Mouse (Mus musculus): ENCODE data around the gene Spata45. TPM values are rescaled to one million over a fixed set of nuclear protein-coding genes. Genes with fewer than 3 reads are reported as not detected.
"Not testable (repeated sequence)": the region's sequence is repeated elsewhere in the genome, so short reads cannot be mapped to it uniquely, and the experiment has no call there.

Spata45 gene
- polyA plus RNA-seq, 1 experiment from 2014 or later = not detected

GRCm38 (mm10) chr1:191023140-191023539 lies 13.3 kb upstream of the Spata45 start:
- Histone ChIP-seq H3K9me3 (no peaks in the 10 kb centered on the region), H3K27me3 (replicated peaks) (no peaks in the 10 kb centered on the region), H3K9ac (no peak overlapping the region), H3K36me3 (0 out of 2 replicates have a peak, but pooled peaks cover 4% of the 10 kb centered on the region), H3K4me1 (peaks cover 17% of the 10 kb centered on the region), H3K4me2 (no peak overlapping the region), H3K27ac (no peak overlapping the region), H3K4me3 (replicated peaks) (no peak overlapping the region)
- ATAC-seq (ENCODE audit: insufficient read depth, low FRiP score, low read depth) = no peak
- WGBS = 72% methylated on average over 2 of the region's 2 CpGs

- ATAC-seq (ENCODE audit: insufficient read depth, low FRiP score, low read depth); H3K36me3 ChIP-seq; H3K9ac ChIP-seq; H3K27ac ChIP-seq; H3K27me3 ChIP-seq (replicated peaks); H3K4me2 ChIP-seq; H3K4me3 ChIP-seq (replicated peaks); H3K9me3 ChIP-seq: not testable (repeated sequence)
- peaks cover 17% of the 10 kb centered on the region for H3K4me1 ChIP-seq
- 90% methylated on average over 6 of the region's 6 CpGs for WGBS
Measured at GRCm38 (mm10) chr1:191023806-191024205, 12.6 kb upstream of the Spata45 start.

- 3% methylated on average over 62 of the region's 69 CpGs for WGBS
- ATAC-seq (ENCODE audit: insufficient read depth, low FRiP score, low read depth) = peak; percentile 12; the same call in 1 of the 2 replicates
Measured at GRCm38 (mm10) chr1:191025016-191026012, 11.1 kb upstream of the Spata45 start.

DNA sequence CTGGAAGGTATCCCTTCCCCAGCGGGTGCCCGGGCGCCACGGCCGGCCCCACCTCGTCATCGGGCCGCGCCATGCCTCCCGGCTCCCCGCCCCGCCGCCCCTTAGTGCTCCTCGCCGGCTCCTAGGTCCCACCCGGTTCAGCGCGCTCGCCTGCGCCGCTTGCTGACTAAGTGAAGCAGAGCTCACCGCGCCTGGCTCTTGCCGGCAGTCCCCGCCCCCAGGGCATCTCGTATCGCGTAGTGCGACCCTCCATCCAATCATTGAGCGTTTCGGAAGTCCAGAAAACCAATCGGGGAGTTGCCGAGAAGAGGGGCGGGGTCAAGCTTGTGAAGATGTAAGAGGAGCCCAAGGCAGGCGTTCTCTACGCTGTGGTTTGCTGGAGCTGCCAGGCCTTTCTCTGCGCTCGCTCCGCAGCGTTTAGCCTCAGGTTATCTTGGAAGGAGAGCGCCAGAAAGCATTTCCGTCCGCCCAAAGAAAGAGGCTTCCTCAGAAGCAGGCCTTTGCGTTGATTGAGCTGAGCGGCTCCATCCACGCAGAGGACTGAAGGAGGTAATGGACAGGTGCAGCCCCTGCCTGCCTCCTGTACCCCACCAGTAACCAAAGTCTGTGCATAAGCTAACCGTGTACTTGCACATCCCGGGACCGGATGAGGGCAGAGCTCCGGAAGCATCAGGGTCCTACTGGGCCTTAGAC lies 10.3 kb upstream of the Spata45 start, which contains the start of gene Flvcr1:
Gene Flvcr1 (minus strand): TSS at position 138 of the 693 bp plus-strand sequence.
- peak within 1 kb of the TSS; percentile 83 for H3K9ac ChIP-seq
- peaks cover 17% of the 10 kb centered on the region for H3K4me1 ChIP-seq
- H3K9me3 ChIP-seq = no peaks in the 10 kb centered on the region
- peak within 1 kb of the TSS; percentile 93 for H3K4me2 ChIP-seq
- 0 out of 2 replicates have a peak, but pooled peaks cover 4% of the 10 kb centered on the region for H3K36me3 ChIP-seq
- peak; percentile 100 for ATAC-seq (ENCODE audit: insufficient read depth, low FRiP score, low read depth)
- H3K27me3 ChIP-seq (replicated peaks) = no peaks in the 10 kb centered on the region
- peak within 1 kb of the TSS; percentile 87 for H3K27ac ChIP-seq
- under 1% methylated on average over 50 of the region's 50 CpGs for WGBS
- H3K4me3 ChIP-seq (replicated peaks) = peak within 1 kb of the TSS; percentile 75

More at GRCm38 (mm10) chr1:191025016-191026012, 11.1 kb upstream of the Spata45 start:
- peak overlapping the region; percentile 72 for H3K27ac ChIP-seq
- no peaks in the 10 kb centered on the region for H3K27me3 ChIP-seq (replicated peaks)
- peak overlapping the region; percentile 93 for H3K4me2 ChIP-seq
- peak overlapping the region; percentile 83 for H3K9ac ChIP-seq
- peak overlapping the region; percentile 75 for H3K4me3 ChIP-seq (replicated peaks)
- H3K4me1 ChIP-seq = peaks cover 17% of the 10 kb centered on the region
- H3K36me3 ChIP-seq = 0 out of 2 replicates have a peak, but pooled peaks cover 4% of the 10 kb centered on the region
- no peaks in the 10 kb centered on the region for H3K9me3 ChIP-seq

DNA sequence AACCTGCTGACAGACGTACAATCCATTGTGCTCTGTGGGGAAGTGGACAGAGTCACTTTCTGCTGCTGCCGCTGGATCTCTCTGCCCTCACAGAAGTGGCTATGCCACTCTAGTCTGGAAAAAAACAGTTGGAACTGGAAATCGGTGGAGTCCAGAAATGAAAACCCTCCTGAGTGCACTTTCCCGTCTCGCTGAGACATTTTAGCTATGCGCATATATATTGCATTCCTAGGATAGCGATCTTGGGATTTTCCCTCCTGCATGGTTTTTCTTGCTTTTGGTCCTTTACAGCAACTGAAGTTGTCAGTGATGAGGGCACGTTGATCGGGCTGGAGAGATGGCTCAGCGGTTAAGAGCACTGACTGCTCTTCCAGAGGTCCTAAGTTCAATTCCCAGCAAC lies 6.3 kb upstream of the Spata45 start:
- Histone ChIP-seq H3K4me1 (peaks cover 12% of the 10 kb centered on the region), H3K4me3 (replicated peaks) (no peak overlapping the region), H3K36me3 (no peaks in the 10 kb centered on the region), H3K27me3 (replicated peaks) (no peaks in the 10 kb centered on the region), H3K4me2 (no peak overlapping the region), H3K27ac (no peak overlapping the region), H3K9me3 (no peaks in the 10 kb centered on the region), H3K9ac (no peak overlapping the region)
- no peak for ATAC-seq (ENCODE audit: insufficient read depth, low FRiP score, low read depth)
- WGBS = 68% methylated on average over 10 of the region's 10 CpGs

DNA sequence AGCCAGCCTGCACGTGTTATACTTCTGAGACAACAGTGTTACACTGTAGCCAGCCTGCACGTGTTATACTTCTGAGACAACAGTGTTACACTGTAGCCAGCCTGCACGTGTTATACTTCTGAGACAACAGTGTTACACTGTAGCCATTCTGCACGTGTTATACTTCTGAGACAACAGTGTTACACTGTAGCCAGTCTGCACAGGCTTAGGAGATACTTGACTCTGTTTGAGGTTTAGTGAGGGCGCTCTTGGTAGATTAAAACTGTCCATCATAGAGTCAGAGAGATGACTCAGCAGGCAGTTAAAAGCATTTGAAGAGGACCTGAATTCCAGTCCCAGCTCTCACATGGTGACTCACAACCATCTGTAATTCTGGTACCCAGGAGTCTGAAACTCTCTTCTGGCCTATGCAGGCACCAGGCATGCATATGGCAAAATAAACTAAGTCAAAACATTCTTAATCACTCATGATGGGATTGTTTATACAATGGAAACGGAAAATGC lies 5.5 kb upstream of the Spata45 start:
- H3K27me3 ChIP-seq (replicated peaks); H3K4me2 ChIP-seq; H3K36me3 ChIP-seq; H3K9me3 ChIP-seq; H3K27ac ChIP-seq; ATAC-seq (ENCODE audit: insufficient read depth, low FRiP score, low read depth); H3K4me1 ChIP-seq; H3K9ac ChIP-seq; H3K4me3 ChIP-seq (replicated peaks): not testable (repeated sequence)
- WGBS = 55% methylated on average over 6 of the region's 6 CpGs

- Histone ChIP-seq H3K4me3 (replicated peaks) (no peak overlapping the region), H3K4me1 (no peaks in the 10 kb centered on the region), H3K9me3 (no peaks in the 10 kb centered on the region), H3K27me3 (replicated peaks) (no peaks in the 10 kb centered on the region), H3K36me3 (no peaks in the 10 kb centered on the region), H3K9ac (no peak overlapping the region), H3K4me2 (no peak overlapping the region), H3K27ac (no peak overlapping the region)
- WGBS = 35% methylated on average over 4 of the region's 4 CpGs
- no peak for ATAC-seq (ENCODE audit: insufficient read depth, low FRiP score, low read depth)
Measured at GRCm38 (mm10) chr1:191035649-191036048, 790 bp upstream of the Spata45 start.

DNA sequence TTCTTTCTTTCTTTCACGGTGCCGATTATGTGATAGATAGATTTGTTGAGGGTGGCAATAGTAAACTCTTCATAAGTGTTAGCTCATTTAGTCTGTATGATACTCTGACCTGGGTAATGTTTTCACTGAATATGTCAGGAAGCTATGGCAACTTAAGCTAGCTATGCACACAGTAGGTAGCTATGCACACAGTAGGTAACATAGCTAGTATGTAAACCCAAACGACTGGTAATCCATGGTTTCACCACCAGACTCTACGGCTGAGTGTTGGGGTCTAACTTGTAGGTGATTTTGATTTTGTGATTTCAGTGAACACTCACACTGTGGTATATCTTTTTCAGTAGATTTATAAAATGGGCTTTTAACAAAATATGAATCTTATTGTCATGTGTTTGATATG lies 1.6 kb downstream of the Spata45 start:
- H3K4me2 ChIP-seq = no peak overlapping the region
- 92% methylated on average over 4 of the region's 4 CpGs for WGBS

DNA sequence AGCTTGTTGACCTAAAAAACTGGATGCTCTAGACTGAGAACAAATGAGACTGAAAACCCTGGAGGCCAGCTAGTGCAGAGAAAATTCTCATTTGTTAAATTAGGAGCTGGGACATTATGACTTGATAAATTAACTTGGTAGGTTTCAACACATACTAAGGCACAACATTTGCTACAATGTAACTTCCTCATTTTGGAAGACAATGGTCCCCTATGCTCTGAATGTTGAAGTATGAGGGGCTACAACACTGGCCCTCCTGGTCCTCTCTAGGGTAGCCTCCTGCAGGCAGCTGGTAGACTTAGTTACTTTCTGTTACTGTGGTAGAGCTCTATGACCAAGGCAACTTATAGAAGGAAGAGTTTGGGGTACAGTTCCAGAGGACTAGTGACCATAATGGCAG lies 4.9 kb downstream of the Spata45 start:
- ATAC-seq (ENCODE audit: insufficient read depth, low FRiP score, low read depth) = no peak
- Histone ChIP-seq H3K4me3 (replicated peaks) (no peak overlapping the region), H3K4me2 (no peak overlapping the region), H3K4me1 (no peaks in the 10 kb centered on the region), H3K27me3 (replicated peaks) (no peaks in the 10 kb centered on the region), H3K36me3 (no peaks in the 10 kb centered on the region), H3K27ac (no peak overlapping the region), H3K9ac (no peak overlapping the region), H3K9me3 (no peaks in the 10 kb centered on the region)

More for the DNA sequence above, 1.6 kb downstream of the Spata45 start:
- H3K9me3 ChIP-seq = no peaks in the 10 kb centered on the region
- no peak overlapping the region for H3K27ac ChIP-seq
- no peaks in the 10 kb centered on the region for H3K36me3 ChIP-seq
- no peaks in the 10 kb centered on the region for H3K4me1 ChIP-seq
- H3K9ac ChIP-seq = no peak overlapping the region
- H3K27me3 ChIP-seq (replicated peaks) = no peaks in the 10 kb centered on the region
- no peak overlapping the region for H3K4me3 ChIP-seq (replicated peaks)
- no peak for ATAC-seq (ENCODE audit: insufficient read depth, low FRiP score, low read depth)

DNA sequence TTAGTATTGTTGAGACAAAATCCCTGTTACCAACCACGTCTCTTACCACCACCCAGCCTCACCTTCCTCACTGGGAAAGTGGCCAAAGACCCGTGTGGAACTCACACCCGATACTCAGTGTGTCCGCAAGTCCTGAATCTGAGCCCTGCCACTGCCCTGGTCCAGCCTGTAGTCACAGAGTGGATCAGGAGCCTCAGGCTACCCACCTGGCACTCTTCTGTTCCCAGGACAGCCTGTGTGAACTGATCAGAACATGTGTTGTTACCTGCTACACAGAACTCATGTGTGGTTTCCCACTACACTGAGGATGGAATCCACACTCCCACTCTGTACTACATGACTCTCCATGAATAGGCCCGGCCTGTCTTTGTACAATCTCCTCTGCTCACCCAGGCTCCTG lies 5.7 kb downstream of the Spata45 start:
- no peaks in the 10 kb centered on the region for H3K36me3 ChIP-seq
- H3K4me3 ChIP-seq (replicated peaks) = no peak overlapping the region
- 79% methylated on average over 5 of the region's 5 CpGs for WGBS
- ATAC-seq (ENCODE audit: insufficient read depth, low FRiP score, low read depth) = no peak
- no peaks in the 10 kb centered on the region for H3K9me3 ChIP-seq
- H3K27me3 ChIP-seq (replicated peaks) = no peaks in the 10 kb centered on the region
- H3K9ac ChIP-seq = no peak overlapping the region
- no peak overlapping the region for H3K4me2 ChIP-seq
- no peak overlapping the region for H3K27ac ChIP-seq
- H3K4me1 ChIP-seq = no peaks in the 10 kb centered on the region

- H3K4me2 ChIP-seq = no peak overlapping the region
- no peak for ATAC-seq (ENCODE audit: insufficient read depth, low FRiP score, low read depth)
- no peak overlapping the region for H3K9ac ChIP-seq
- H3K4me3 ChIP-seq (replicated peaks) = no peak overlapping the region
- H3K4me1 ChIP-seq = no peaks in the 10 kb centered on the region
- no peak overlapping the region for H3K27ac ChIP-seq
- no peaks in the 10 kb centered on the region for H3K9me3 ChIP-seq
- H3K36me3 ChIP-seq = no peaks in the 10 kb centered on the region
- H3K27me3 ChIP-seq (replicated peaks) = no peaks in the 10 kb centered on the region
- WGBS = 52% methylated on average over 3 of the region's 3 CpGs
Measured at GRCm38 (mm10) chr1:191042688-191043087, 6.2 kb downstream of the Spata45 start.

DNA sequence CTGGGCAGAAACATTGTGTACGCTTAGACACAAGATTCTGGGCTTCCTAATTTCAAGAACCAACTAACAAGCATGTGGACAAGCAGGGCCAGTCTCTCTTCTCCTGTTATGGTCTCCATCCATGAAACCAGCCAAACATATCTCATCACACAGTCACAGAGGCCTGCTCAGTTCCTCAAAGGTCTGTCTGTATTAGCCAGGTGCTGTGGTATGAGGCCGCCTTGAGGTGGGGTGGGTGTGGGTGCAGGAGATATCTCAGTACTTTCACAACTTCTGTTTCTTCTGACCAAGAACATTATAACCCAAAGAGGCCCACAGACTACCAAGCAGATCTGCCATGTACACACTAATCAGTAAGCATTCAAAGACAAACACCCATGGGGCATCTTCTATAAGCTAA lies 8.8 kb downstream of the Spata45 start:
- no peak for ATAC-seq (ENCODE audit: insufficient read depth, low FRiP score, low read depth)
- H3K36me3 ChIP-seq = no peaks in the 10 kb centered on the region
- WGBS = 89% methylated on average over 2 of the region's 2 CpGs

More for the DNA sequence above, 8.8 kb downstream of the Spata45 start:
- Histone ChIP-seq H3K4me2 (no peak overlapping the region), H3K27ac (no peak overlapping the region), H3K4me1 (no peaks in the 10 kb centered on the region), H3K4me3 (replicated peaks) (no peak overlapping the region), H3K9ac (no peak overlapping the region), H3K9me3 (no peaks in the 10 kb centered on the region), H3K27me3 (replicated peaks) (no peaks in the 10 kb centered on the region)

Data from stomach, embryonic 15.5 days (tissue).